20 mouse cellular contexts compared by ENCODE assay signal in genomic region chr11:12750016-12750415, GRCm38 (mm10).
A peak's percentile ranks its signal among the peaks of the same experiment; 100 is the strongest.
DNase-seq lines count a peak whose midpoint lies in the region; ATAC-seq and TF ChIP-seq lines count a peak whose summit lies in the region.
"Had no signal": no experiment of that assay in that cellular context is flagged by ENCODE, and none has a peak within 500 bp of the region (broad histone marks: within the 10 kb centered on the region; RNA-seq: fewer than 3 reads in every experiment).

No protein-coding gene starts in this region.

- no peak for TF ChIP-seq CTCF in cortical plate, adult 2 months (IDR thresholded peaks at IDR 0.05; ENCODE audit: extremely low read depth, insufficient read depth, low read length)

- no peak for TF ChIP-seq POLR2A in cortical plate, adult 2 months (IDR thresholded peaks at IDR 0.05; ENCODE audit: extremely low read depth, insufficient read depth, low read length)

- peak; percentile 10 to 45 for DNase-seq in frontal cortex, adult 2 months (ENCODE audit: extremely low spot score in 1 of 2, low spot score in 1 of 2)
- no peak for DNase-seq in frontal cortex, postnatal 10 days (ENCODE audit: low spot score in 2 of 2)
- DNase-seq in right cerebral cortex, adult 18-20 months = peak; percentile 37
- no peak for DNase-seq in right cerebral cortex, postnatal 25 days
- DNase-seq in cerebellum, adult 11 months = no peak
- DNase-seq: adrenal gland, adult 2 months; adrenal gland, postnatal 10 days; adrenal gland, postnatal 25 days; cerebellum, adult 18-20 months; cerebellum, adult 8-10 months; cerebellum, adult 9-11 months; cerebellum, postnatal 14 days; cerebellum, postnatal 36 days; forebrain, postnatal 0 days had no signal

- no peaks in the 10 kb centered on the region for H3K4me1 ChIP-seq in cortical plate, adult 2 months (ENCODE audit: control insufficient read depth, insufficient read depth, low read length)
- H3K4me1 ChIP-seq: embryonic facial prominence, embryonic 10.5 days; embryonic facial prominence, embryonic 12.5 days; forebrain, embryonic 13.5 days; forebrain, embryonic 15.5 days had no signal

- ATAC-seq in megakaryocyte progenitor cell, adult 5-6 weeks (replicated peaks; ENCODE audit: poor library complexity) = no peak
- ATAC-seq: forebrain, embryonic 13.5 days; forebrain, embryonic 15.5 days; forebrain, postnatal 0 days had no signal

- 0 out of 2 replicates have a peak overlapping the region, but pooled peaks have one; percentile 8 for H3K27ac ChIP-seq in cortical plate, adult 2 months (ENCODE audit: insufficient read depth, low read length)
- H3K27ac ChIP-seq: embryonic facial prominence, embryonic 10.5 days; embryonic facial prominence, embryonic 12.5 days; forebrain, embryonic 13.5 days; forebrain, embryonic 15.5 days had no signal

- H3K4me3 ChIP-seq in cortical plate, adult 2 months (ENCODE audit: insufficient read depth, low read length) = no peak overlapping the region
- H3K4me3 ChIP-seq: embryonic facial prominence, embryonic 10.5 days; embryonic facial prominence, embryonic 12.5 days; forebrain, embryonic 13.5 days; forebrain, embryonic 15.5 days had no signal

Comparison
In these comparisons a context has a peak if more than half of its experiments do, and no peak if none do; other contexts are left out.
1. DNase-seq: peak in frontal cortex, adult 2 months (2 of 2) and right cerebral cortex, adult 18-20 months (single experiment); none in frontal cortex, postnatal 10 days (0 of 2), right cerebral cortex, postnatal 25 days (single experiment) and cerebellum, adult 11 months (single experiment).